Mouse (Mus musculus) forebrain, embryonic 13.5 days (tissue): ENCODE measurements around the gene Prss46. TPM values are rescaled to one million over a fixed set of nuclear protein-coding genes. Genes with fewer than 3 reads are reported as not detected.

Source experiments
- ATAC-seq: fragments of 200-750 bp; cut with Nextera tagmentation; 2 replicates; pipeline ENCODE4 v1.8.0; 2017
- H3K27ac ChIP-seq: fragments of 300-500 bp; sonication (generic); 2 replicates; pipeline ENCODE4 v1.5.1; 2015; ENCODE audit warnings: inconsistent platforms, mild to moderate bottlenecking, moderate library complexity
- H3K27me3 ChIP-seq: fragments of 300-500 bp; sonication (generic); 2 replicates; pipeline ENCODE4 v1.6.1; 2015; ENCODE audit warnings: mild to moderate bottlenecking, inconsistent platforms
- H3K36me3 ChIP-seq: fragments of 300-500 bp; sonication (generic); 2 replicates; pipeline ENCODE4 v1.6.1; 2015; ENCODE audit warnings: mild to moderate bottlenecking, inconsistent platforms; ENCODE audit not compliant: poor library complexity, severe bottlenecking
- H3K4me1 ChIP-seq: fragments of 300-500 bp; sonication (generic); 2 replicates; pipeline ENCODE4 v1.6.1; 2015; ENCODE audit warnings: inconsistent platforms
- H3K4me2 ChIP-seq: fragments of 300-500 bp; sonication (generic); 2 replicates; pipeline ENCODE4 v1.6.1; 2015; ENCODE audit warnings: inconsistent platforms, mild to moderate bottlenecking, moderate library complexity
- H3K4me3 ChIP-seq: fragments of 300-500 bp; sonication (generic); 2 replicates; pipeline ENCODE4 v1.5.1; 2015; ENCODE audit warnings: mild to moderate bottlenecking, inconsistent platforms
- H3K9ac ChIP-seq: fragments of 300-500 bp; sonication (generic); 2 replicates; pipeline ENCODE4 v1.6.1; 2015; ENCODE audit warnings: mild to moderate bottlenecking, inconsistent platforms
- H3K9me3 ChIP-seq: fragments of 300-500 bp; sonication (generic); replicated peaks from 2 replicates; pipeline ENCODE4 v1.6.1; 2016; ENCODE audit warnings: inconsistent platforms
- WGBS: fragments of 180-500 bp; shearing (Covaris S2); methylation state at CpG from one replicate; pipeline ENCODE4 v1.1.7; 2015; 5-methylcytosine and 5-hydroxymethylcytosine counted together
- polyA plus RNA-seq: library from polyadenylated mRNA; unstranded; fragments of >200 nt; fragmentation: Nextera tagmentation; extraction: Ambion mirVana; gene quantifications from 2 replicates; pipeline ENCODE4 v1.2.1, GENCODE M21; 2015

Prss46 gene
- polyA plus RNA-seq, 1 experiment from 2014 or later, result not detected

- 78% methylated on average over 19 of the region's 19 CpGs for WGBS
- H3K27ac ChIP-seq, result no peak within 1 kb of the TSS
- H3K9ac ChIP-seq, result no peak within 1 kb of the TSS
- 0 out of 2 replicates have a peak, but pooled peaks cover 5% of the 10 kb centered on the region for H3K4me1 ChIP-seq
- no peaks in the 10 kb centered on the region for H3K36me3 ChIP-seq
- no peaks in the 10 kb centered on the region for H3K27me3 ChIP-seq
- H3K4me3 ChIP-seq, result no peak within 1 kb of the TSS
- no peaks in the 10 kb centered on the region for H3K9me3 ChIP-seq
- ATAC-seq, result no peak
- no peak within 1 kb of the TSS; the same call in 1 of the 2 replicates for H3K4me2 ChIP-seq
These were observed 9.9 kb upstream of the Prss46 start, which contains the start of gene Prss45 for GRCm38 (mm10) chr9:110834411-110834810. Prss45 (plus strand) TSS chr9:110834588.

- ATAC-seq, result no peak
- no peak overlapping the region for H3K27ac ChIP-seq
- H3K4me1 ChIP-seq, result 0 out of 2 replicates have a peak, but pooled peaks cover 5% of the 10 kb centered on the region
- H3K9me3 ChIP-seq, result no peaks in the 10 kb centered on the region
- no peaks in the 10 kb centered on the region for H3K36me3 ChIP-seq
- no peak overlapping the region; the same call in 1 of the 2 replicates for H3K4me2 ChIP-seq
- no peak overlapping the region for H3K4me3 ChIP-seq
- H3K27me3 ChIP-seq, result no peaks in the 10 kb centered on the region
- WGBS, result 42% methylated on average over 10 of the region's 10 CpGs
- no peak overlapping the region for H3K9ac ChIP-seq
These were observed 9.3 kb upstream of the Prss46 start for GRCm38 (mm10) chr9:110834961-110835360.

GRCm38 (mm10) chr9:110836112-110836511 lies 8.2 kb upstream of the Prss46 start:
- H3K9ac ChIP-seq, result no peak overlapping the region
- H3K27ac ChIP-seq, result no peak overlapping the region
- no peak overlapping the region for H3K4me2 ChIP-seq
- ATAC-seq, result no peak
- no peaks in the 10 kb centered on the region for H3K27me3 ChIP-seq
- H3K4me1 ChIP-seq, result 0 out of 2 replicates have a peak, but pooled peaks cover 5% of the 10 kb centered on the region
- no peaks in the 10 kb centered on the region for H3K36me3 ChIP-seq
- H3K4me3 ChIP-seq, result no peak overlapping the region
- 50% methylated on average over 2 of the region's 2 CpGs for WGBS
- H3K9me3 ChIP-seq, result no peaks in the 10 kb centered on the region

GRCm38 (mm10) chr9:110840905-110841304 lies 3.4 kb upstream of the Prss46 start:
- Histone ChIP-seq H3K9ac (no peak overlapping the region), H3K4me3 (no peak overlapping the region), H3K4me1 (no peaks in the 10 kb centered on the region), H3K9me3 (no peaks in the 10 kb centered on the region), H3K27me3 (no peaks in the 10 kb centered on the region), H3K27ac (no peak overlapping the region), H3K4me2 (no peak overlapping the region), H3K36me3 (no peaks in the 10 kb centered on the region)
- 87% methylated on average over 6 of the region's 6 CpGs for WGBS
- ATAC-seq, result no peak

GRCm38 (mm10) chr9:110841438-110841837 lies 2.9 kb upstream of the Prss46 start:
- Histone ChIP-seq H3K4me1 (no peaks in the 10 kb centered on the region), H3K4me3 (no peak overlapping the region), H3K27me3 (no peaks in the 10 kb centered on the region), H3K4me2 (no peak overlapping the region), H3K36me3 (no peaks in the 10 kb centered on the region), H3K9ac (no peak overlapping the region), H3K9me3 (no peaks in the 10 kb centered on the region), H3K27ac (no peak overlapping the region)
- ATAC-seq, result no peak
- 86% methylated on average over 2 of the region's 2 CpGs for WGBS

- WGBS, result 88% methylated on average over 7 of the region's 7 CpGs
- H3K36me3 ChIP-seq, result no peaks in the 10 kb centered on the region
These were observed 4.9 kb downstream of the Prss46 start for GRCm38 (mm10) chr9:110849162-110849561.

GRCm38 (mm10) chr9:110855903-110856302 lies 11.6 kb downstream of the Prss46 start:
- H3K4me1 ChIP-seq, result peaks cover 5% of the 10 kb centered on the region
- no peak overlapping the region for H3K4me2 ChIP-seq
- ATAC-seq, result no peak
- peaks cover 24% of the 10 kb centered on the region for H3K27me3 ChIP-seq
- H3K9ac ChIP-seq, result no peak overlapping the region
- no peak overlapping the region for H3K27ac ChIP-seq
- no peaks in the 10 kb centered on the region for H3K36me3 ChIP-seq
- WGBS, result 80% methylated on average over 7 of the region's 7 CpGs
- no peak overlapping the region for H3K4me3 ChIP-seq
- H3K9me3 ChIP-seq, result no peaks in the 10 kb centered on the region

More at GRCm38 (mm10) chr9:110849162-110849561, 4.9 kb downstream of the Prss46 start:
- Histone ChIP-seq H3K27me3 (no peaks in the 10 kb centered on the region), H3K9me3 (no peaks in the 10 kb centered on the region), H3K27ac (no peak overlapping the region), H3K9ac (no peak overlapping the region), H3K4me3 (no peak overlapping the region), H3K4me1 (no peaks in the 10 kb centered on the region), H3K4me2 (no peak overlapping the region)
- no peak for ATAC-seq

- Histone ChIP-seq H3K27ac (no peak overlapping the region), H3K9me3 (no peaks in the 10 kb centered on the region), H3K9ac (no peak overlapping the region), H3K4me1 (peaks cover 5% of the 10 kb centered on the region), H3K27me3 (peaks cover 24% of the 10 kb centered on the region), H3K4me3 (no peak overlapping the region), H3K4me2 (no peak overlapping the region), H3K36me3 (no peaks in the 10 kb centered on the region)
- no peak for ATAC-seq
- WGBS, result 76% methylated on average over 4 of the region's 4 CpGs
These were observed 12.6 kb downstream of the Prss46 start for GRCm38 (mm10) chr9:110856920-110857319.

GRCm38 (mm10) chr9:110857781-110858472 lies 13.6 kb downstream of the Prss46 start, which contains the start of gene Prss50:
Prss50 (plus strand) TSS chr9:110857967.
- no peak for ATAC-seq
- Histone ChIP-seq H3K4me2 (peak within 1 kb of the TSS; percentile 60), H3K4me3 (peak within 1 kb of the TSS; percentile 34), H3K9ac (peak within 1 kb of the TSS; percentile 37; the same call in 1 of the 2 replicates), H3K4me1 (peaks cover 5% of the 10 kb centered on the region), H3K9me3 (no peaks in the 10 kb centered on the region), H3K36me3 (no peaks in the 10 kb centered on the region), H3K27ac (no peak within 1 kb of the TSS), H3K27me3 (peaks cover 24% of the 10 kb centered on the region)
- 8% methylated on average over 43 of the region's 50 CpGs for WGBS

GRCm38 (mm10) chr9:110858523-110858922 lies 14.2 kb downstream of the Prss46 start:
- WGBS, result 49% methylated on average over 5 of the region's 5 CpGs
- H3K4me3 ChIP-seq, result no peak overlapping the region
- peaks cover 24% of the 10 kb centered on the region for H3K27me3 ChIP-seq
- H3K9me3 ChIP-seq, result no peaks in the 10 kb centered on the region
- no peak overlapping the region for H3K9ac ChIP-seq
- no peak overlapping the region for H3K4me2 ChIP-seq
- no peak for ATAC-seq
- no peak overlapping the region for H3K27ac ChIP-seq
- H3K36me3 ChIP-seq, result no peaks in the 10 kb centered on the region
- H3K4me1 ChIP-seq, result peaks cover 5% of the 10 kb centered on the region

GRCm38 (mm10) chr9:110858967-110859596 lies 14.8 kb downstream of the Prss46 start:
- peaks cover 5% of the 10 kb centered on the region for H3K4me1 ChIP-seq
- no peak overlapping the region for H3K9ac ChIP-seq
- peaks cover 24% of the 10 kb centered on the region for H3K27me3 ChIP-seq
- no peak overlapping the region for H3K27ac ChIP-seq
- no peaks in the 10 kb centered on the region for H3K36me3 ChIP-seq
- WGBS, result 84% methylated on average over 5 of the region's 5 CpGs
- H3K9me3 ChIP-seq, result no peaks in the 10 kb centered on the region
- H3K4me2 ChIP-seq, result no peak overlapping the region
- H3K4me3 ChIP-seq, result no peak overlapping the region
- no peak for ATAC-seq

GRCm38 (mm10) chr9:110871030-110871429 lies 26.7 kb downstream of the Prss46 start:
- peaks cover 22% of the 10 kb centered on the region for H3K4me1 ChIP-seq
- H3K9me3 ChIP-seq, result no peaks in the 10 kb centered on the region
- peaks cover 21% of the 10 kb centered on the region for H3K27me3 ChIP-seq
- no peak overlapping the region for H3K27ac ChIP-seq
- H3K9ac ChIP-seq, result no peak overlapping the region
- 17% methylated on average over 7 of the region's 7 CpGs for WGBS
- no peak overlapping the region for H3K4me3 ChIP-seq
- no peak overlapping the region for H3K4me2 ChIP-seq
- no peak for ATAC-seq
- H3K36me3 ChIP-seq, result no peaks in the 10 kb centered on the region
